Mouse (Mus musculus): ENCODE data around the gene Gpr141.
"Not testable (repeated sequence)": the region's sequence is repeated elsewhere in the genome, so short reads cannot be mapped to it uniquely, and the experiment has no call there.

Gpr141 gene

DNA sequence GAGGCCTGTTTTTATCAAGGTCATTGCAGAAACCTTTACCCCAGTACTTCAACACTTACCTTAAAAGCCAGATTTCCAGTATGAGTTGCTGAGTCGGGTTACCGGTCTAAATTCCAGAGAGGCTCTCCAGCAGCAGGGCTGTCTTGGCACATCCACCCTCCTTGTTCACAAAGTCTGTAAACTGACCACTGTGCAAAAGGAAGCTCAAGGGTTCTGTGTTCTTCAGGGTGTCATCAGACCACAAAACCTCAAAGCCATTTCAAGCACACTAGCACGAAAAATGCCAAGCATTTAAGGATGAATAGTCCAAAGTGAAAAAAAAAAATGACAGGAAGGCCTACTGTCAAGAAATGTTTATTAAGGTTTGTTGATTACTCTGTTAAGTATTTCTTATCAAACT lies at the start of gene Gpr141:
Gpr141 (minus strand) TSS at position 187 of the 400 bp plus-strand sequence.
- DNase-seq (ENCODE audit: low read depth) = peak; percentile 13

GRCm38 (mm10) chr13:19864241-19864640 lies 40.2 kb upstream of the Gpr141 start:
- no peak for DNase-seq (ENCODE audit: low read depth)

DNA sequence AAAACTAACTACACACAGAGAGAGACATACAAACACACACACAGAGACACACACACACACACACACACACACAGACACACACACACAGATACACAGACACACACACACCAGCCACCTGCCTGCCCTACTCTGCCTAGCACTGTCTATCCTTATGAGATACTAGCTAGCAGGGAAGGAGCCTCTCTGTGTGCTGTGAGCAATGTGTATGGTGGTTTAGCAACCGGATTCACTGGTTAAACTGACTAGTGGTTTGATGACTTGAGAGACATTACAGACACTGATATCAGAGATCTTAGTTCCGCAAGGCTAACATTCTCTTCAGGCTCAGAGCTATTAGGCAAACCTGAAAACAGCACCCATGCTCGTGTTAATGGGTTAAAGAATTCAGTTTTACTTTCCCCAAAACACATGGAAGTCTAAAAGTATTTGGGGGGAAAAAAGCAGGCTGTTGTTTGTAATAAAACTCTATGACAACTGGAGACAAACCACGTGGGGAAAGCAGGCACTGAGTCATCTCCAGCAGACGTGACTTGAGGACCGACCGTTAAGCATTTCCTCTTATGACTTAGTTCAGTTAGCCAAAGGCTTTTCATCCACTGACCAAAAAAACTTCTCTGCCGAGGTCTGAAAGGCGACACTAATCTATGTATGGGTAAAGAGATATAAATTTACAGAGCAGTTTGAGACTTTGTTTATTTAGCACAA lies 30.7 kb upstream of the Gpr141 start:
- DNase-seq (ENCODE audit: low read depth) = peak; percentile 54

DNA sequence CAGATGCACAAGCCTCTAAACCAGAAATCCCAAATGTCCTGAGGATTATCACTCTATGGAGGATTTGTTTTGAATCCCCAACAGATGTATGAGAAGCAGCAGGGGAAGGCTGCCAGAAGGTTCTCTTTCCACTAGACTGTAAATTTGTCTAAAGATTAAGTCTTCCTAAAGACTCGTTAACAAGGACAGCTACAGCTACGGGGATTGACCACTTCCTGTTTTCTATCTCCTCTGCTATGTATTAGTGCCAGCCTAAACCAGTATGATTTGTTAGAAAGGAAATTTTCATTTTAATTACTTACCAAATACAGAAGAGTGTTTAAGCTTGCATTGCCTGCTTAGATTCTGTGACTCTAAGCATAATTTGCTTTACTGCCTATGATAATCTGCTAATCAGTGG lies 30.0 kb upstream of the Gpr141 start:
- no peak for DNase-seq (ENCODE audit: low read depth)

DNA sequence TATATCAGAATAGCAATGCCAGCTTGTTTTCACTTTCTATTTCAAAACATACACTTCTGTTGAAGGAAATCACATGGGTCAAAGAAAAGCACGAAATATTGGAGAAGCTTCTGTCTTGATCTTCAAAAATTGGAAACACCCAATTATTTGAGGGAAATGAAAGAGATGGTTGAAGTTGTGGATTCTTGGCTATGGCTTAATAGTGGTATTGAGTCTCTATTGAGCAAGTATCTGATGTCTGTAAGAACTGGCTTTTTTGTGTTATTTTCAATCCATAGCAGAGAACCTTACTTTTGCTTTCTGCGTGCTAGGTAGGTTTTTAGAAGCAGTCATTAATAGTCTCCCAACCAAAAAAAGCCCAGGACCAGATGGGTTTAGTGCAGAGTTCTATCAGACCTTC lies 19.4 kb upstream of the Gpr141 start:
- DNase-seq (ENCODE audit: low read depth) = no peak

DNA sequence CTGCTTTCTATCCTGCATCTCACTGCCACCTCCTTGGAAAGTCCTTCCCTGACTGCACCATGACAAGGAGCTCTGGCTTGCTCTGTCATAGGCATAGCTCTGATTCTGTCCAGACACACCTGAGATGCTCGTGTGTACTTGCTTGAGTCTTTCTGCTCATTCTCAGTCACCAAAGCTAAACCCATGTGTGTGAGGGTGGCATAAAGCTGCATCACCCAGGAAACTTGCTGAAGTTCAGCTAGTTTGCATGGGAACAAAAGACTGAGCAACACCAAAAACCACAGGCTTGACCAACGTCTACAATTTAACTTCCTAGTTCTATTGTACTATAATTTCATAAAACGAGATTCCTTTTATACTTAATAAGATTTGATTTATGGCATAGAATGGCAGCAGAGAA lies 18.6 kb upstream of the Gpr141 start:
- no peak for DNase-seq (ENCODE audit: low read depth)

- DNase-seq (ENCODE audit: low read depth) = no peak
Observed at GRCm38 (mm10) chr13:19841615-19842014, 17.6 kb upstream of the Gpr141 start.

- no peak for DNase-seq (ENCODE audit: low read depth)
Observed at GRCm38 (mm10) chr13:19840206-19840605, 16.1 kb upstream of the Gpr141 start.

DNA sequence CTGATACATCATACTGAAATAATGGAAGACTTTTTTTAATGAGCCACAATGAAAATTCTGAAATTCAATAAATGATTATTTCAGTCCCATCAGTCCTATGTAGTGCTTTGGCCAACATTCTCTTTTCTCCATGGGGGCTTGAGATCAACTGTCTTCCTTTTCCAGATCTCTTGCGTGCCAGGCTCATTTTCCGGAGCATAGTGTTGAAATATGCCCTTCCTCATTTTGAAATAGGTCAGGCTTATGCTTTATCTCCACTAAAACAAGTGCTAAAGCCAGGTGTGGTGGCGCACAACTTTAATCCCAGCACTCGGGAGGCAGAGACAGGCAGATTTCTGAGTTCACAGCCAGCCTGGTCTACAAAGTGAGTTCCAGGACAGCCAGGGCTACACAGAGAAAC lies 6.5 kb upstream of the Gpr141 start:
- no peak for DNase-seq (ENCODE audit: low read depth)

GRCm38 (mm10) chr13:19828095-19828494 lies 4.0 kb upstream of the Gpr141 start:
- DNase-seq (ENCODE audit: low read depth) = peak; percentile 31

DNA sequence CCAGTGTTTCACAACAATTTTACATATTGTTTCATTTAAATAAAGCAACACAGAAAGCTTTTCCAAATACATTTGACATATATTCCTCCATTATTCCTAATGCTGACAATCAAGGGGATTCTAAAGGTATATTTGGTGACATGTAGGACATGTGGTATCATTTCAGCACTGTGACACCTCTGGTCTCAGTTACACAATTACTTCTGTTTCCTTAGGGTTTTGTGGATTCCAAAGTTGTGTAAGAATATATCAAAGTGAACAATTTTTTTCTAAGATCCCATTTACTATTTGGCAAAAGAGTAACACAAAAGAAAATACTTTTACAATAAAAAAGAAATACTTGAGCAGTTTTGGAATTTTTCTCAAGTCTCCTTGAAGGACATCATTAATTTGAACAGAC lies 2.4 kb downstream of the Gpr141 start:
- no peak for DNase-seq (ENCODE audit: low read depth)

- no peak for DNase-seq (ENCODE audit: low read depth)
Observed at GRCm38 (mm10) chr13:19819926-19820325, 4.1 kb downstream of the Gpr141 start.

GRCm38 (mm10) chr13:19819243-19819642 lies 4.8 kb downstream of the Gpr141 start:
- no peak for DNase-seq (ENCODE audit: low read depth)

GRCm38 (mm10) chr13:19794942-19795341 lies 29.1 kb downstream of the Gpr141 start:
- no peak for DNase-seq (ENCODE audit: low read depth)

DNA sequence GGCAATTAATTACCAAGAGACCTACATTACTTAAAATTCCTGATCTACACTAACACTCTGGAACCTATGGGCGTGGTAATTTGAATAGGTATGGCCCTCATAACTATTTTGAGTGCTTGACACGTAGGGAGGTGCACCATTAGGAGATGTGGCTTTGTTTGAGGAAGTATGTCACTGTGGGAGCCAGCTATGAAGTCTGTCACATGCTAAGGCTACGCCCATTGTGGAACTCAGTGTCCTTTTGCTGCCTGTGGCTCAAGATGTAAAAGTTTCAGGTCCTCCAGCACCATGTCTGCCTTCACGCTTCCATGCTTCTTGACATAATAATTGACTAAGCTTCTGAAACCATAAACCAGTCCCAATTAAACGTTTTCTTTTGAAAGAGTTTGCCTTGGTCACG lies 29.6 kb downstream of the Gpr141 start:
- no peak for DNase-seq (ENCODE audit: low read depth)

DNA sequence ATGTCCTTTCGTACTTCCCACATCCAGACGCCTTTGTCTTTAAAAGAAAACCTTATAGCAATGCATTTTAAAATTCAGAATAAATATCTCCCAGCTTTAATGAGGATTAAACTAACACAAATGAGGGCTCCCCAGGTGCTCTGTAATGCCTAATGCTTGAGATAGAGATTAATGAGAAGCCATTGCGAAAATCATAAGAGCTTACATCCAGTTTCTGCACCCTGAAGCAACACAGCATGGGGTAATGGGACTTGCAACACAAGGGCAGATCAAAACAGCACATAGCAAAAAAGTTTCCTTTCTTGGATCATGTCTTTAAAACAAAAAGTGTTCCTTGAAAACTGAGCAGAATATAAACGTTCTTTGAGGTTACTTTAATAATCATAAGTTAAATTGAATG lies 30.3 kb downstream of the Gpr141 start:
- no peak for DNase-seq (ENCODE audit: low read depth)

GRCm38 (mm10) chr13:19787946-19788345 lies 36.1 kb downstream of the Gpr141 start:
- not testable (repeated sequence) for DNase-seq (ENCODE audit: low read depth)

DNA sequence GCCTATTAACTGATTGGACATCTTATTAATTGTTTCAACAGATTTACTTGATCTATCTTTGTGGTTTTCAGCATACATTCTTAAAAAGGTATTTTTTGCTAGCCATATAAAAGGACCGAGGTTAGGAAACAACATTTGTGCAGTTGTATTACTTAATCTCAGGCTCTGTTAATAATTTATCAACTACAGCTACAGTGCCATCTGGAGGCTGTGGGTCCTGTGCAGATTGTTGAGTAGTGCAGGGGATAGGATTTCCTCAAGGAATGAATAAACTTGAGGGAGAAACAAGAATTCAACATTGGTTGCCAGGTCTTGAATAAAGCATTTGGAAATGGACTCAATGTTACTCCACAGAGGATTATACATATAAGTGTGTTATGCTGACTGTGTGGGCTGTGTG lies 53.9 kb downstream of the Gpr141 start:
- no peak for DNase-seq (ENCODE audit: low read depth)

DNA sequence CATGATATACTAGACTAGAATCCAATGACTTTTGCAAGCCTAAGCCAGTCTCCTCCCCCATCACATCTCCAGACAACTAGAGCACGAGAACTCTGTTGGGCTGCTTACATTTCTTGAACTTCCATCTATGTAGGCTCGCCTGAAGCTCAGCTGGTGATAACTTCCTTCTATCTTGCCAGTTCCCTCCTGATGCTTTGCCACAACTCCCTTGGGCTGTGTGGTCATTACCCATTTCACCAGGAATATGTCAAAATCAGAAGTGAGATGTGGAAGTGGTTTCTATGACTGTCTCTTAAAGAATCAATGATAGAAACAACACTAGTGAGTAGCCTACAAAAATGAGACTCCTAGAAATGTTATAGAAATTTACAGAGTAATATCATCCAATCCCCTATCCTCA lies 56.9 kb downstream of the Gpr141 start:
- DNase-seq (ENCODE audit: low read depth) = no peak

GRCm38 (mm10) chr13:19764276-19764675 lies 59.8 kb downstream of the Gpr141 start:
- DNase-seq (ENCODE audit: low read depth) = no peak

DNA sequence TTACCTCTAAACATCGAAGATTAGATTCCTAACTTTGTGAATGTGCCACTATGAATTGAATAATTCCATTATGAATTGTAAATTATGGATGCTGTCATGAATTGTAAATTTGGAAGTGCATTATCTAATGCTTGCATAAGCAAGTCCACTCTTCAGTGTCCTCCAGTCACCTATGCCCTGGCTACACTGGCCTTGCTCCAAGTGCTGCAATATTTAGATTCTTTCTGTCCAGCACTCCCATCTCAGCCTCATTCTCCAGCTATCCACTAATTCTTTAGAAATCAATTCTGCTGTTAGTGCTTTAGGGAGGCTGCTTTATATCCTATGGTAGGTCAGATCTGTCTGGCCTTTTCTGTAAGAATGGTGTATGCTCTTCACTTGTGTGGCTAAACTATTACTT lies 60.8 kb downstream of the Gpr141 start:
- no peak for DNase-seq (ENCODE audit: low read depth)

GRCm38 (mm10) chr13:19745741-19746140 lies 78.3 kb downstream of the Gpr141 start:
- DNase-seq (ENCODE audit: low read depth) = no peak

DNA sequence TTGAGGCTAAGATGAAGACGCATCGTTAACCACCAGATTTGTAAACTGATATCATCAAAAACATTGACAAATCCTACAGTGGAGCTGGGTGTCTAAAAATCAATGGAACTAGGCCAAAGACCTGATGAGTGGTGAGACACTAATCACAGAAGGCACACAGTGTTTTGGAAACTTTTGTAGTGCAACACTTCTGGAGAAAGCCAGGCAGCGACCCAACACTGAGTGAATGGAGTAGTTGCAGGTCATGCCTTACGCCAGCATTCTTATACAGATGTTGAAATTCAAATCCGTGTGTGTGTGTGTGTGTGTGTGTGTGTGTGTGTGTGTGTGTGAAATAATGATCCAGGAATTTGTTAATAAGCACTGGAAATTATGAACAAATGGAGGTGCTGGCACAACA lies 79.5 kb downstream of the Gpr141 start:
- DNase-seq (ENCODE audit: low read depth) = no peak

DNA sequence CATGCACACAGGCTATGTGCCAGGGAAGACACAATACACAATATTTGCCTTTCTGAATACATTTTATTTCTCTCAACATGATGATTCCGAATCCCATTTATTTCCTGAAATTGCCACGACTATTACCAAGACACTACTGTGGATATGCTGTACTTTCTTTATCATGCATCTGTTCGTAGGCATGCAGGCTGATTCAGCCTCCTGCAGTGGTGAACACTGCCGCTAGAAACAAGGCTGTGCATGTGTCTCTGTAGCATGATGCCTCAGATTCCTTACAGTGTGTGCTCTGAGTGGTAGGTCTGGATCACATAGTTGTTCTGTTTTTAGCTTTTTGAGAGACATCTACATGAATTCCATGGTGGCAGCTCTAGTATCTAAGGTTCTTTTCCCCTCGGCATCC lies 89.5 kb downstream of the Gpr141 start:
- DNase-seq (ENCODE audit: low read depth) = no peak

DNA sequence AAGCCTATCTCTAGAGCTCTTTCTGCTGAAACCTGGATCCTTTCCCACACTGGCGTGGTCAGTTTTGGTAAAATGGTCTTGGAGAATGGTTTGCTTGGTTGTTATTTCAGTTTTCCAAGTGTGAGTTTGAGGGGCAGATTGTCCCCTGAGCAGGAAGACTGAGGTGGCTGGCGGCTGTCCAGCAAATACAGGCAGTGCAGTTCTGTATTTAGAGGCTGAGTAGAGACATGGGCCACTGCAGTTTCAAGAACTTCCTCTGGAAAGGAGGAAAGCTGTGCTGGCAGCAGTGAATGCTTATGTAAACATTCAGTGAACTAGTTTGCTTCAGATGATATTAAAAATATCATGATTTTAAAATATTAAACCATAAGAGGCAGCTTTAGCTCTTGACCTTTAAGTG lies 93.2 kb downstream of the Gpr141 start:
- no peak for DNase-seq (ENCODE audit: low read depth)

All from c-Kit-positive CD71-negative TER-119-negative erythroid progenitor cells, embryonic 14.5 days (primary cell).